8 mouse cellular contexts compared by ENCODE assay signal in genomic region chr19:7557328-7557822, GRCm38 (mm10). TPM values are rescaled to one million over a fixed set of nuclear protein-coding genes. Genes with fewer than 3 reads are reported as not detected.
DNase-seq lines count a peak whose midpoint lies in the region; ATAC-seq and TF ChIP-seq lines count a peak whose summit lies in the region.

Pla2g16 (plus strand) TSS chr19:7557459.

- WGBS in embryonic facial prominence, embryonic 14.5 days: 0% methylated on average over 27 of the region's 27 CpGs
- under 1% methylated on average over 27 of the region's 27 CpGs for WGBS in liver, embryonic 11.5 days
- under 1% methylated on average over 27 of the region's 27 CpGs for WGBS in stomach, embryonic 15.5 days

- H3K36me3 ChIP-seq in embryonic facial prominence, embryonic 14.5 days (ENCODE audit: control insufficient read depth, insufficient read depth, low read length): no peaks in the 10 kb centered on the region
- H3K36me3 ChIP-seq in liver, embryonic 11.5 days (ENCODE audit: control insufficient read depth, insufficient read depth, low read length): no peaks in the 10 kb centered on the region
- H3K36me3 ChIP-seq in myocyte (ENCODE audit: control insufficient read depth, insufficient read depth): no peaks in the 10 kb centered on the region
- H3K36me3 ChIP-seq in stomach, embryonic 15.5 days: no peaks in the 10 kb centered on the region

- peak; percentile 86 for ATAC-seq in embryonic facial prominence, embryonic 14.5 days (ENCODE audit: low read depth)
- peak; percentile 91 for ATAC-seq in liver, embryonic 11.5 days (replicated peaks; ENCODE audit: low FRiP score)
- ATAC-seq in stomach, embryonic 15.5 days (ENCODE audit: insufficient read depth, low FRiP score, low read depth): peak; percentile 94

- peak within 1 kb of the TSS; percentile 44 for H3K4me3 ChIP-seq in embryonic facial prominence, embryonic 14.5 days (ENCODE audit: low read depth, low read length)
- H3K4me3 ChIP-seq in liver, embryonic 11.5 days (ENCODE audit: low read depth, low read length): peak within 1 kb of the TSS; percentile 53
- H3K4me3 ChIP-seq in myocyte: peak within 1 kb of the TSS; percentile 47
- peak within 1 kb of the TSS; percentile 53 for H3K4me3 ChIP-seq in stomach, embryonic 15.5 days (replicated peaks)

- H3K9ac ChIP-seq in embryonic facial prominence, embryonic 14.5 days (ENCODE audit: low read depth, low read length): peak within 1 kb of the TSS; percentile 56
- peak within 1 kb of the TSS; percentile 70 for H3K9ac ChIP-seq in liver, embryonic 11.5 days (ENCODE audit: low read depth, low read length)
- no peak within 1 kb of the TSS; the same call in 1 of the 2 replicates for H3K9ac ChIP-seq in stomach, embryonic 15.5 days

- H3K27ac ChIP-seq in embryonic facial prominence, embryonic 14.5 days (replicated peaks; ENCODE audit: low read depth, low read length): no peak within 1 kb of the TSS
- no peak within 1 kb of the TSS for H3K27ac ChIP-seq in liver, embryonic 11.5 days (ENCODE audit: low read depth, low read length)
- no peak within 1 kb of the TSS for H3K27ac ChIP-seq in stomach, embryonic 15.5 days

- peak within 1 kb of the TSS; percentile 76 for H3K4me2 ChIP-seq in embryonic facial prominence, embryonic 14.5 days (ENCODE audit: low read depth, low read length)
- H3K4me2 ChIP-seq in liver, embryonic 11.5 days: peak within 1 kb of the TSS; percentile 70
- H3K4me2 ChIP-seq in myocyte (ENCODE audit: low read depth): peak within 1 kb of the TSS; percentile 86
- H3K4me2 ChIP-seq in stomach, embryonic 15.5 days: peak within 1 kb of the TSS; percentile 88

- no peaks in the 10 kb centered on the region for H3K79me2 ChIP-seq in myocyte (ENCODE audit: control insufficient read depth, insufficient read depth)

- H3K27me3 ChIP-seq in embryonic facial prominence, embryonic 14.5 days (replicated peaks; ENCODE audit: control insufficient read depth, insufficient read depth, low read length): no peaks in the 10 kb centered on the region; the same call in 1 of the 2 replicates
- no peaks in the 10 kb centered on the region for H3K27me3 ChIP-seq in liver, embryonic 11.5 days (replicated peaks; ENCODE audit: control insufficient read depth, insufficient read depth, low read length)
- no peaks in the 10 kb centered on the region for H3K27me3 ChIP-seq in myocyte (ENCODE audit: control insufficient read depth, insufficient read depth, insufficient read length)
- H3K27me3 ChIP-seq in stomach, embryonic 15.5 days (replicated peaks): no peaks in the 10 kb centered on the region

- peak; percentile 77 for TF ChIP-seq POLR2A in myocyte (IDR thresholded peaks at IDR 0.05; ENCODE audit: insufficient read length, low read depth)

- peak within 1 kb of the TSS; percentile 55 for H3ac ChIP-seq in myocyte (ENCODE audit: control insufficient read depth, insufficient read length)

- H3K9me3 ChIP-seq in embryonic facial prominence, embryonic 14.5 days (ENCODE audit: control insufficient read depth, low read length): no peaks in the 10 kb centered on the region
- no peaks in the 10 kb centered on the region for H3K9me3 ChIP-seq in liver, embryonic 11.5 days (ENCODE audit: control insufficient read depth, low read length)
- H3K9me3 ChIP-seq in stomach, embryonic 15.5 days: no peaks in the 10 kb centered on the region

- H3K4me1 ChIP-seq in embryonic facial prominence, embryonic 14.5 days (ENCODE audit: control insufficient read depth, insufficient read depth, low read length): peaks cover 16% of the 10 kb centered on the region
- peaks cover 9% of the 10 kb centered on the region for H3K4me1 ChIP-seq in liver, embryonic 11.5 days (replicated peaks; ENCODE audit: control insufficient read depth, insufficient read depth, low read length)
- 0 out of 2 replicates have a peak, but pooled peaks cover 9% of the 10 kb centered on the region for H3K4me1 ChIP-seq in stomach, embryonic 15.5 days

- peak; percentile 42 for DNase-seq in right cerebral cortex, adult 18-20 months
- DNase-seq in right cerebral cortex, postnatal 25 days: no peak
- DNase-seq in embryonic facial prominence, embryonic 14.5 days (ENCODE audit: low spot score): peak; percentile 83
- DNase-seq in heart, adult 9 months (ENCODE audit: low spot score in 2 of 2): peak; percentile 80 to 83
- DNase-seq in kidney, adult 9 months: peak; percentile 82
- DNase-seq in liver, embryonic 11.5 days (ENCODE audit: low spot score): peak; percentile 63

TF ChIP-seq in myocyte, 11 proteins besides CTCF, POLR2A, EP300 and RAD21:
- TF ChIP-seq CEBPB (IDR thresholded peaks at IDR 0.05; ENCODE audit: insufficient read depth, poor library complexity, severe bottlenecking): no peak
- TF ChIP-seq TCF3 (IDR thresholded peaks at IDR 0.05; ENCODE audit: insufficient read length, low read depth): no peak
- no peak for TF ChIP-seq MAX (IDR thresholded peaks at IDR 0.05; ENCODE audit: low read depth)
- no peak for TF ChIP-seq SRF (IDR thresholded peaks at IDR 0.05; ENCODE audit: control insufficient read depth, insufficient read length, low read depth)
- TF ChIP-seq E2F4 (IDR thresholded peaks at IDR 0.05; ENCODE audit: insufficient read depth): no peak
- TF ChIP-seq MYOG (IDR thresholded peaks at IDR 0.05; ENCODE audit: control insufficient read depth in 1 of 3, insufficient read depth in 1 of 3, insufficient read length in 2 of 3, low read depth in 2 of 3): peak in 1 of 3 experiments; percentile 58
- no peak for TF ChIP-seq TCF12 (IDR thresholded peaks at IDR 0.05; ENCODE audit: insufficient read depth, poor library complexity, severe bottlenecking)
- peak; percentile 85 for TF ChIP-seq POLR2AphosphoS2 (IDR thresholded peaks at IDR 0.05; ENCODE audit: insufficient read length, low read depth)
- peak in 1 of 3 experiments; percentile 35 for TF ChIP-seq MYOD1 (IDR thresholded peaks at IDR 0.05; ENCODE audit: control insufficient read depth in 1 of 3, insufficient read length in 2 of 3, low read depth in 2 of 3)
- no peak for TF ChIP-seq USF1 (IDR thresholded peaks at IDR 0.05; ENCODE audit: low read depth)
- TF ChIP-seq REST (IDR thresholded peaks at IDR 0.05; ENCODE audit: insufficient read depth, insufficient read length): no peak
TF ChIP-seq in myocyte: peak in this region for 3.

RNA-seq across cellular contexts. Expression of gene Pla2g16, which starts in this region (rescaled TPM):
- polyA plus RNA-seq in embryonic facial prominence, embryonic 14.5 days (2014; fragmentation: Nextera tagmentation; extraction: Ambion mirVana): 15.9 and 18.1 TPM in 2 replicates
- polyA plus RNA-seq in liver, embryonic 11.5 days (2014; fragmentation: Nextera tagmentation; extraction: Ambion mirVana): 16.0 TPM in 2 replicates
- polyA plus RNA-seq in myocyte (2012; fragmentation: generic; extraction: Trizol): 64.5 TPM
- 10.7 and 13.2 TPM in 2 replicates for polyA plus RNA-seq in stomach, embryonic 15.5 days (2015; fragmentation: Nextera tagmentation; extraction: Ambion mirVana)
